Mouse (Mus musculus) thymus, adult 2 months (tissue): ENCODE measurements at regions not wholly inside any gene's neighbourhood (a gene's known extent, or its start where the extent isn't known, plus 50 kb on each side); places are given as distances from the start of the nearest gene placed in this dataset.

ENCODE experiments used
- CTCF ChIP-seq: fragments of 200-500 bp; IDR thresholded peaks from 2 replicates; pipeline ENCODE4 v1.5.1; 2012; ENCODE audit warnings: mild to moderate bottlenecking, control low read depth, low read length, moderate library complexity, borderline replicate concordance; ENCODE audit not compliant: control insufficient read depth, poor library complexity, insufficient read depth; ENCODE audit errors: extremely low read depth
- POLR2A ChIP-seq: fragments of 200-500 bp; IDR thresholded peaks from 2 replicates; pipeline ENCODE4 v1.6.1; 2012; ENCODE audit warnings: mild to moderate bottlenecking, low read length, control low read depth, moderate library complexity; ENCODE audit not compliant: control insufficient read depth, poor library complexity, insufficient read depth; ENCODE audit errors: extremely low read depth

GRCm38 (mm10) chr8:26288163-26288562 lies 168.8 kb downstream of the Gm45692 start:
- TF ChIP-seq CTCF (no peak), POLR2A (no peak)
